Mouse (Mus musculus) cerebellum, adult 2 months (tissue): ENCODE data around the gene Id3. TPM values are rescaled to one million over a fixed set of nuclear protein-coding genes. Genes with fewer than 3 reads are reported as not detected.

Experiments used
- DNase-seq, 2 experiments: peaks; one replicate each; pipeline ENCODE4 v3.0.0; 2021
- H3K27ac ChIP-seq: fragments of 200-500 bp; 2 replicates; pipeline ENCODE4 v1.5.1; 2012; ENCODE audit warnings: low read length, control low read depth, inconsistent platforms; ENCODE audit not compliant: insufficient read depth
- H3K27me3 ChIP-seq: fragments of 200-500 bp; 2 replicates; pipeline ENCODE4 v1.6.1; 2012; ENCODE audit warnings: inconsistent platforms, mild to moderate bottlenecking, low read length, moderate library complexity; ENCODE audit not compliant: control insufficient read depth, insufficient read depth
- H3K4me1 ChIP-seq: fragments of 200-500 bp; 2 replicates; pipeline ENCODE4 v1.6.1; 2011; ENCODE audit warnings: low read length; ENCODE audit not compliant: control insufficient read depth, insufficient read depth
- H3K4me3 ChIP-seq: fragments of 200-500 bp; replicated peaks from 2 replicates; pipeline ENCODE3; 2011; ENCODE audit warnings: mild to moderate bottlenecking, low read depth, low read length, control low read depth; ENCODE audit not compliant: insufficient read depth
- CTCF ChIP-seq: fragments of 200-500 bp; IDR thresholded peaks from 2 replicates; pipeline ENCODE4 v1.5.1; 2011; ENCODE audit warnings: low read depth, mild to moderate bottlenecking, control low read depth, low read length, moderate library complexity, borderline replicate concordance; ENCODE audit not compliant: insufficient read depth
- POLR2A ChIP-seq: fragments of 200-500 bp; IDR thresholded peaks from 2 replicates; pipeline ENCODE4 v1.6.1; 2011; ENCODE audit warnings: low read length, control low read depth, borderline replicate concordance; ENCODE audit not compliant: insufficient read depth
- WGBS: fragments of 180-500 bp; shearing (Covaris S2); methylation state at CpG from one replicate; pipeline ENCODE4 v1.1.7; 2018; 5-methylcytosine and 5-hydroxymethylcytosine counted together
- polyA plus RNA-seq: library from polyadenylated mRNA; depleted of rRNA; stranded (reverse); fragments of >200 nt; gene quantifications from 2 replicates; pipeline ENCODE4 v1.2.3, GENCODE M21; 2012

Id3 gene
- polyA plus RNA-seq, 1 experiment, result 53.6 TPM

DNA sequence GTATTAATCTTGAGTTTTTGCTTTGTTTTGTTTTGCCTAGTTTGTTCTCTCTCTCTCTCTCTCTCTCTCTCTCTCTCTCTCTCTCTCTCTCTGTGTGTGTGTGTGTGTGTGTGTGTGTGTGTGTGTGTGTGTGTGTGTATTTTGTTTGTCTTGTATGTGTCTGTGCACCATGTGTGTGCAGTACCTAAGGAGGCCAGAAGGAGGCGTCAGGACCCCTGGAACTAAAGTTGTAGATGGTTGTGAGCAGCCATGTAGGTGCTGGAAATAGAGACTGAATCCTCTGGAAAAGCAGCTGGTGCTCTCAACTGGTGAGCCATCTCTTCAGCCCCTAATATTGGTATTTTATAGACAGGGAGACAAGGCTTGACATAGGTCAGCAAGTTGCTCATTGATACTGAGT lies 13.5 kb upstream of the Id3 start:
- TF ChIP-seq POLR2A (no peak), CTCF (no peak)
- WGBS, result 69% methylated on average over 1 of the region's 1 CpGs
- DNase-seq, result no peak
- Histone ChIP-seq H3K27me3 (peaks cover 2% of the 10 kb centered on the region; the same call in 1 of the 2 replicates), H3K4me3 (no peak overlapping the region), H3K27ac (no peak overlapping the region), H3K4me1 (no peaks in the 10 kb centered on the region; the same call in 1 of the 2 replicates)

DNA sequence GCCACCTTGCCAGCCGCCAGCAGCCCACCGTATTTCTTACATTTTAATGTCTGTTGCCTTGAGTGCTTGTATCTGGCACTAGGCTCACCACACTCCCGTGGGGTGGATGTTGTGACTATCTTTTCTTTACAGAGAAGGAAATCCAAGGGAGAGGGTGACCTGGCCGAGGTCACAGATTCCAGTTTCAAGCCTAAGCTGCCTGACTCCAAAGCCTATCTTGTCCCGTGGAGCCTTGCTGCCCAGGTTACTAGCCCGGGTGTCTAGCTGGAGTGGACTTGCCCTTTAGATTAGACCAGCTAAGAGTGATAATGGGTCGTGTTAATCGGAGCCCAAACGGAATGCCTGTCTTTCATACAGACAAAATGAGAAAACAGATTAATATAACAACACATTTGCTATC lies 9.5 kb upstream of the Id3 start:
- no peak for DNase-seq
- Histone ChIP-seq H3K4me1 (peaks cover 3% of the 10 kb centered on the region; the same call in 1 of the 2 replicates), H3K27ac (no peak overlapping the region), H3K27me3 (peaks cover 2% of the 10 kb centered on the region; the same call in 1 of the 2 replicates), H3K4me3 (no peak overlapping the region)
- no peak for TF ChIP-seq POLR2A
- no peak for TF ChIP-seq CTCF
- 48% methylated on average over 9 of the region's 9 CpGs for WGBS

DNA sequence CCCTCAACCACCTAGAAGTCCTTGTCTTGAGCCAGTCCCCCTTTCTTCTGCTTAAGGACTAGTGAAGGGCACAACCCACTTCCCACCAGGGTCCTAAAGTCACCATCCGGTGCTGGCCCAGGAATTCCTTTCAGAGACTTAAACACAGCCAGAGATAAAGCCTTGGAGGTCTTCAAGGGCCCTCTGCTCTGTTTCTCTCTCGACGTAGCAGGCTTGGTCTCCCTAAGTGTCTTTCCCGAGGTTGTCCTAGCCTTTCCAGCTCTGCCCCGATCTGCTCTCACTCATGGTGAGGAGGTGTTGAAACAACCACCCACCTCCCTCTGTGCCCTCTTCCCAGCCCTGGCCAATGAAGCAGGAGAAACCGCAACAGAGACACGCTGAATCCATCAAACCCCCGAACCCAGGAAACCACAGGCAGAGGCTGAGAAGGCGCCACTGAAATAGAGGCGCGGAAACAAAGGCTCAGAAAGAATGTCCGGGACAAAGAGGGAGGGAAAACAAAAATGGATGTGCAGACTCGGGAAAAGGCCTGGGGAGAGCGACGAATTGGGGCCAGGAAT lies 8.8 kb upstream of the Id3 start:
- H3K27ac ChIP-seq, result peak overlapping the region; percentile 33; the same call in 1 of the 2 replicates
- no peak for TF ChIP-seq CTCF
- no peak for TF ChIP-seq POLR2A
- peaks cover 2% of the 10 kb centered on the region; the same call in 1 of the 2 replicates for H3K27me3 ChIP-seq
- H3K4me3 ChIP-seq, result peak overlapping the region; percentile 24
- H3K4me1 ChIP-seq, result peaks cover 3% of the 10 kb centered on the region; the same call in 1 of the 2 replicates
- 5% methylated on average over 15 of the region's 15 CpGs for WGBS
- DNase-seq, result no peak

DNA sequence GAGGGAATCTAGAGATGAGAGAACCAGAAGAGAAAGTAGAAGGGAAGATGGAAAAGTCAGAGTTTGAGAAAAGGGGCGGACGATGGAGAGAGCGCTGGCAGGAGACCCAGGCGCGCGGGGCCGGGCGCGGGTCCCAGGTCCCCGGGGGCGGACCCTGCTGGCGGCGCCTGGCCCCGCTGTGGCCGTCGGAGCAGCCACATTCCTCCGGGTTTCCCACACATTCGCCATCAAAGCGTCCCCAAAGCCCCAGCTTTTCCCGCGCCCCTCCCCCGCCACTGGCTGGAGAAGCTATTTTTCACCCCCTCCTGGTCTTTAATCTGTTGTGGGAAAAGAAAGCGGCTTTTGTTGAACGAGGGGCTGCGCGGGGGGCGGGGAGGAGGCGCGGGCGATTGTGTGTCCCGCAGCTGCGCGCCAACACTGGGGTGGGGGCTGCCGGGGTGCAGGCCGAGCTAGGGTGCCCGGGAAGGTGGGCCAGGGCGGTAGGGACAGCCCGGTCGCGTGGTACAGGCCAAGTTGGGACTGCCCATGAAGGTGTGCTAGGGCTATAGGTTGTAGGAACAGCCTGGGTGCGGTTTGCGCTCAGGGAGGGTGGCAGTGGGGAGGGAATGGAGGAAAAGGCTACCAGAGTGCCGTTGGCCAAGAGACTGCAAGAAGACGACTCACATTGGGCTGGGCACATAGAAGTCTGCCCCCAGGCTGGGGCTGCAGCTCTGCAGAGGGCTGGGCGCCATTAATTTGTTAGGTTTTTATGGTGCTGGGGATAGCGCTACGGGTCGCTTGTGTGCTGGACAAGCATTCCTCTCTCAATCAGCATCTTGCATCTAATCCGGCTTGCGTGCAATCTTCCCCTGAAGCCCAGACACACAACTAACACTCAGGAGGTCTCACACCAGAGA lies 8.1 kb upstream of the Id3 start:
- DNase-seq, result peak in 1 of 2 experiments; percentile 31
- peak overlapping the region; percentile 24 for H3K4me3 ChIP-seq
- no peak for TF ChIP-seq CTCF
- no peak for TF ChIP-seq POLR2A
- WGBS, result 8% methylated on average over 50 of the region's 50 CpGs
- H3K27ac ChIP-seq, result peak overlapping the region; percentile 43; the same call in 1 of the 2 replicates
- peaks cover 3% of the 10 kb centered on the region; the same call in 1 of the 2 replicates for H3K4me1 ChIP-seq
- peaks cover 2% of the 10 kb centered on the region; the same call in 1 of the 2 replicates for H3K27me3 ChIP-seq

DNA sequence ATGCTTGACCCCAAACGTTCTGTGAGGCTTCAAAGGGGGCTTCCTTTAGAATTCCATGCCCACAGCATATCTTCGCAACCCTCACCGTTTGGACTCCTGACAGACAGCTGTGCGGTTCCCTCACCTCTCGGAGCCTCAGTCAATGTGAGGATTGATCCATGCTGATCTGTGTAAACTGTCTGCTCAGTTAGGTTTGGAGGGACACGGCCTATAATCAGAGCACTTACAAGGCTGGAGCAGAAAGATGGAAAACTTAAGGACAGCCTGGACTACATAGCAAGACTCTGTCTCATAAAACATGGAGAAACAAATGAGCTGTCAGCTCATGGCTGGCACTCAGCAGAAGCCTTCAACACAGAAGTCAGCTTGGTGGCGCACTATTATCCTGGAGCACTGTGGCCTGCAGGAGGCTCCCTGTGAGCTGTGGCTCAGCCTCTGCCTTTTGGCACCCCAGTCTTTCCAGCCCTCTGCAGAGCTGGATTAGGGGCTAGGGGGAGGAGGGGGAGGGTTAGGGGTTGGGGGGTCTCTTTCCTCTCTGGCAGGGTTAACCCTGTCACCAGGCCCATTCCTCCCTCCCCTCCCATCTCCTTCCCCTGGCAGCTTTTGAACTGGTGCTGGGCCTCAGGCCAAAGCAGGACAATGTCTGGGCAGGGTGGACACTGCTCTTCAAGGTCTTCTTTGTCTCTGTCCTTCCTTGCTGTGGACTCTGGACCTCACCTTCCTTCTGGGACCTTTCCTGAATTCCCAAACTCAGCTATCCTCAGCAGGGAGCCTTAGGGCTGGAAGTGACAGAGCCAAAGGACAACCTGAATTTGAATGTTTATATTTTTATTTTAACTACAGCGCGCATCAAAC lies 7.2 kb upstream of the Id3 start:
- WGBS, result 60% methylated on average over 9 of the region's 9 CpGs
- no peak for TF ChIP-seq CTCF
- TF ChIP-seq POLR2A, result no peak

DNA sequence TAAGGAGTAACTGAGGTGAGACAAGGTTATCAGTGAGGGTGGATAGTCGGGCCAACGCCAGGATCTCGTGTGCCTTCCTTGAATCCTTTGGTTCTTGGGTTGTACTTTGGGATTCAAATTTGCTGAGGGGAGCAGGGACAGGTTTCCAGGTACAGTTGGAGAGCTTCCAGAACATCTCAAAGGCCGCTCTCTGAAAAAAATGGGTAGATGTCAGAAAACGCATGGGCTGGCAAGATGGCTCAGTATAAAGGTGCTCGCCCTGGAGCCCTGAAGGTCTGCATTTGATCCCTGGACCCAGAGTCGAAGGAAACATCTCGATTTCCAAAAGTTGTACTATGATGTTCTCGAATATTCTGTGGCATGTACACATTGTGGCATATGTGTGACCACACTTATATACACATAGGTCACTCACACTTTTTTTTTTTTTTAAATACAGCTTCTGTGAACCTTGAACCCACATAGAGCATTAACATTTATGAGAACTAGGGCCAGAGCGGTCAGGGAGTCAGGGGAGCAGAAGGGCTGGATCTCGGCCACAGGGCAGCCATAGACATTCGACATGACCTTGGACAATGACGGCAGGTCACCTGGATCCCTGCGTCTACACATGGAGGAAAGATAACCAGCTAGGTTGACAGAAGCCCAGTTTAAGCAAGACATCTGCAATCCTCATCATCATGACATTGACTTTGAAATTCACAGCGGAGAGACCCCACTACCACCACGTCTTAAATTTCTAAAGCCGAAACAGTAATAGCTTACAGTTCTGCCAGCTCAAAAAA lies 3.8 kb upstream of the Id3 start:
- no peaks in the 10 kb centered on the region; the same call in 1 of the 2 replicates for H3K27me3 ChIP-seq
- no peak for TF ChIP-seq POLR2A
- 59% methylated on average over 17 of the region's 17 CpGs for WGBS
- no peak overlapping the region for H3K4me3 ChIP-seq
- H3K4me1 ChIP-seq, result peaks cover 3% of the 10 kb centered on the region; the same call in 1 of the 2 replicates
- H3K27ac ChIP-seq, result no peak overlapping the region
- no peak for DNase-seq

More for the DNA sequence above, 7.2 kb upstream of the Id3 start:
- peaks cover 2% of the 10 kb centered on the region; the same call in 1 of the 2 replicates for H3K27me3 ChIP-seq
- H3K4me1 ChIP-seq, result peaks cover 3% of the 10 kb centered on the region; the same call in 1 of the 2 replicates
- H3K27ac ChIP-seq, result no peak overlapping the region
- DNase-seq, result no peak
- H3K4me3 ChIP-seq, result no peak overlapping the region
